Mouse (Mus musculus) gastrocnemius, postnatal 4 days (tissue): Measurements from ENCODE around the gene Gm8237. TPM values are rescaled to one million over a fixed set of nuclear protein-coding genes. Genes with fewer than 3 reads are reported as not detected.
A peak's percentile ranks its signal among the peaks of the same experiment; 100 is the strongest.
"Not testable (repeated sequence)": the region's sequence is repeated elsewhere in the genome, so short reads cannot be mapped to it uniquely, and the experiment has no call there.

Experiments used
- DNase-seq, 2 experiments: peaks; one replicate each; pipeline ENCODE4 v3.0.0; 2021 to 2022; ENCODE audit warnings: low spot score in 2 of 2, mixed read lengths in 2 of 2
- long read RNA-seq, 2 experiments: library from polyadenylated mRNA; stranded (forward); transcript quantifications; one replicate each; pipeline ENCODE4 v2.0.0; 2021
- total RNA-seq, 2 experiments: library from RNA; stranded (reverse); gene quantifications; 2 replicates each; pipeline ENCODE4 v1.2.3; 2021

Gene Gm8237
- 1 to 10 TPM in 1 of 2 experiments, under 1 TPM in 1; 0.54 to 1.1 TPM for total RNA-seq
- long read RNA-seq, experiment 1, partial matches to known transcripts: 0 of 2 reads
- long read RNA-seq, experiment 1, other reads (novel, unspliced or antisense): 2 of 2 reads
- long read RNA-seq, experiment 2: 0 reads

- DNase-seq: not testable (repeated sequence)
These were observed at the start of gene Gm8237 for GRCm38 (mm10) chr14:5880241-5880640. TSS of gene Gm8237 (minus strand) at chr14:5880382.

GRCm38 (mm10) chr14:5923276-5923675 is 43.1 kb upstream of the Gm8237 start:
- DNase-seq: not testable (repeated sequence)

GRCm38 (mm10) chr14:5918330-5918942 is 38.3 kb upstream of the Gm8237 start:
- DNase-seq: peak in 1 of 2 experiments; percentile 8

GRCm38 (mm10) chr14:5913701-5914100 is 33.5 kb upstream of the Gm8237 start:
- peak in 1 of 2 experiments; percentile 6 for DNase-seq

- not testable (repeated sequence) for DNase-seq
These were observed 391 bp downstream of the Gm8237 start for GRCm38 (mm10) chr14:5879791-5880190.

GRCm38 (mm10) chr14:5879136-5879535 is 1.0 kb downstream of the Gm8237 start:
- not testable (repeated sequence) for DNase-seq

- DNase-seq: not testable (repeated sequence)
These were observed 24.3 kb downstream of the Gm8237 start for GRCm38 (mm10) chr14:5855911-5856310.

GRCm38 (mm10) chr14:5830229-5830628 is 50.0 kb downstream of the Gm8237 start, which contains the start of gene Gm3424:
TSS of gene Gm3424 (minus strand) at chr14:5830329.
- not testable (repeated sequence) for DNase-seq

GRCm38 (mm10) chr14:5812699-5813356 is 67.4 kb downstream of the Gm8237 start:
- DNase-seq: not testable (repeated sequence)

Other genes starting within 250 kb of the Gm8237 start
- gene Gm8265, start 247.4 kb downstream of the Gm8237 start, total RNA-seq: not detected
- not detected for gene Gm9603, start 192.9 kb downstream of the Gm8237 start, total RNA-seq
- gene Gm3373, start 138.8 kb downstream of the Gm8237 start, total RNA-seq: 1 to 10 TPM in 1 of 2 experiments, under 1 TPM in 1; 0.88 to 1.2 TPM
- gene Gm3383, start 72.4 kb downstream of the Gm8237 start, total RNA-seq: 1 to 10 TPM; 1.6 to 2.5 TPM
- gene Gm3424, start 50.1 kb downstream of the Gm8237 start, total RNA-seq: not detected
- under 1 TPM; 0.52 to 0.57 TPM for gene Gm3248, start 81.4 kb upstream of the Gm8237 start, total RNA-seq
- gene Gm3453, start 98.8 kb upstream of the Gm8237 start, total RNA-seq: not detected
- gene Gm6337, start 177.9 kb upstream of the Gm8237 start, total RNA-seq: not detected
- gene Gm8206, start 213.6 kb upstream of the Gm8237 start, total RNA-seq: not detected
- gene Gm3468, start 228.3 kb upstream of the Gm8237 start, total RNA-seq: under 1 TPM; 0.54 to 0.70 TPM
- gene Gm3476, start 245.4 kb upstream of the Gm8237 start, total RNA-seq: not detected